Mouse (Mus musculus): Measurements from ENCODE around the gene Igf2bp3. TPM values are rescaled to one million over a fixed set of nuclear protein-coding genes. Genes with fewer than 3 reads are reported as not detected.

Igf2bp3 gene
- polyA plus RNA-seq, 1 experiment from 2014 or later = 39.2 TPM

DNA sequence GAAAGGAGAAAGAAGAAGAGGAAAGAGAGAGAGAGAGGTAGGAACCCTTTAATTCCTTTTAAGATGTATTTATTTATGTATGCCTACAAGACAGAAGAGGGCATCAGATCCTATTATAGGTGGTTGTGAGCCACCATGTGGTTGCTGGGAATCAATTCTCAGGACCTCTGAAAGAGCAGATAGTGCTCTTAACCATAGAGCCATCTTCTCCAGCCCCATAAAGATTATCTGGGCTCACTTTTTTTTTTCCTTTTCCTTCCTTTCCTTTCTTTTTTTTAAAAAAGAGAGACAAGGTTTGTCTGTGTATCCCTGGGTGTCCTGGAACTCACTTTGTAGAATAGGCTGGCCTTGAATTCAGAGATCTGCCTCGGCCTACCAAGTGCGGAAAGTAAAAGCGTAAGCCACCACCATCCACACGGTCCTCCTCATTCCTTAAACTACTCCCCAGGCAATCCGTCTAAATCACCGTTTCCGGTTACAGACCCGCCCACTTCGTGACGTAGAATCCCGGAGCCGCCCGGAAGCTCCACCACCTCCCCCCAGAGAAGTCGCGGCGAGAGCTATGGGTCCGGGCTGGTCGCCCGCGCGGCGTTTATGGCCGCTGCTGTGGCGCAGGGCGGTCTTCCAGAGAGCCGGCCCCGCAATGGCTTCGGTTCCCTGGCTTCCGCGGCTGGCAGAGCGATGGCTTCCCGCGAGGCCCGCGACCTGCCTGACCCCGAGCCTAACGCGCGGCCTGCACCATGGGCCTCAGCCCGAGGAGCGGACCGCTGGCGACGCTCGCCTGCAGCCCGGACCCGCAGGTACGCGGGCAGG lies 141.2 kb downstream of the Igf2bp3 start, which contains the start of gene Malsu1:
TSS of gene Malsu1 (plus strand) at position 492 of the 813 bp plus-strand sequence.
- H3K27me3 ChIP-seq (ENCODE audit: control insufficient read depth, insufficient read depth, low read length) = no peaks in the 10 kb centered on the region
- H3K9me3 ChIP-seq (ENCODE audit: control insufficient read depth, low read length) = no peaks in the 10 kb centered on the region
- peak within 1 kb of the TSS; percentile 94 for H3K9ac ChIP-seq (replicated peaks; ENCODE audit: low read length)
- peaks cover 15% of the 10 kb centered on the region for H3K4me1 ChIP-seq (ENCODE audit: control insufficient read depth, insufficient read depth, low read length)
- ATAC-seq (ENCODE audit: low FRiP score, low TSS enrichment) = peak; percentile 98
- DNase-seq = peak; percentile 97
- peak within 1 kb of the TSS; percentile 99 for H3K4me3 ChIP-seq (replicated peaks; ENCODE audit: low read depth, low read length)
- under 1% methylated on average over 49 of the region's 49 CpGs for WGBS
- H3K4me2 ChIP-seq (ENCODE audit: low read length) = peak within 1 kb of the TSS; percentile 82
- H3K36me3 ChIP-seq (ENCODE audit: control insufficient read depth, insufficient read depth, low read length) = no peaks in the 10 kb centered on the region
- peak within 1 kb of the TSS; percentile 83 for H3K27ac ChIP-seq (replicated peaks; ENCODE audit: low read depth, low read length)

DNA sequence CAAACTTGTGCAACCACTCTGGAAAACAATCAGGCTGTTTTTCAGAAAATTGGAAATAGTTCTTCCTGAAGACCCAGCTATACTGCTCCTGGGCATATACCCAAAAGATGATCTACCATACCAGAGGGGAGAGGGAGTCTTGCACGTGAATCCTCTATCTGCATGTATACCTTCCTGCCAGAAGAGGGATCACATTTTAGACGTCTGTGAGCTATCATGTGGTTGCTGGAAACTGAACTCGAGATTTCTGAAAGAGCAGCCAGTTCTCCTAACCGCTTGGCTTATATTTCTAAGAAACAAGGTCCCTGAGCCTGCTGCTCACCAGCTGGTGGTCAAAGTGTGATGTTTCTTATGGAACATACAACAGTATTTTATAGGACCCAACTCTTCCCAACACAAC lies 146.4 kb downstream of the Igf2bp3 start:
- H3K27ac ChIP-seq (replicated peaks; ENCODE audit: low read depth, low read length) = no peak overlapping the region
- 47% methylated on average over 4 of the region's 4 CpGs for WGBS
- no peak for ATAC-seq (ENCODE audit: low FRiP score, low TSS enrichment)
- no peaks in the 10 kb centered on the region for H3K36me3 ChIP-seq (ENCODE audit: control insufficient read depth, insufficient read depth, low read length)
- H3K4me2 ChIP-seq (ENCODE audit: low read length) = no peak overlapping the region
- no peaks in the 10 kb centered on the region for H3K27me3 ChIP-seq (ENCODE audit: control insufficient read depth, insufficient read depth, low read length)
- peaks cover 5% of the 10 kb centered on the region; the same call in 1 of the 2 replicates for H3K4me1 ChIP-seq (ENCODE audit: control insufficient read depth, insufficient read depth, low read length)
- no peak for DNase-seq
- H3K4me3 ChIP-seq (replicated peaks; ENCODE audit: low read depth, low read length) = no peak overlapping the region
- H3K9me3 ChIP-seq (ENCODE audit: control insufficient read depth, low read length) = no peaks in the 10 kb centered on the region
- H3K9ac ChIP-seq (replicated peaks; ENCODE audit: low read length) = no peak overlapping the region

DNA sequence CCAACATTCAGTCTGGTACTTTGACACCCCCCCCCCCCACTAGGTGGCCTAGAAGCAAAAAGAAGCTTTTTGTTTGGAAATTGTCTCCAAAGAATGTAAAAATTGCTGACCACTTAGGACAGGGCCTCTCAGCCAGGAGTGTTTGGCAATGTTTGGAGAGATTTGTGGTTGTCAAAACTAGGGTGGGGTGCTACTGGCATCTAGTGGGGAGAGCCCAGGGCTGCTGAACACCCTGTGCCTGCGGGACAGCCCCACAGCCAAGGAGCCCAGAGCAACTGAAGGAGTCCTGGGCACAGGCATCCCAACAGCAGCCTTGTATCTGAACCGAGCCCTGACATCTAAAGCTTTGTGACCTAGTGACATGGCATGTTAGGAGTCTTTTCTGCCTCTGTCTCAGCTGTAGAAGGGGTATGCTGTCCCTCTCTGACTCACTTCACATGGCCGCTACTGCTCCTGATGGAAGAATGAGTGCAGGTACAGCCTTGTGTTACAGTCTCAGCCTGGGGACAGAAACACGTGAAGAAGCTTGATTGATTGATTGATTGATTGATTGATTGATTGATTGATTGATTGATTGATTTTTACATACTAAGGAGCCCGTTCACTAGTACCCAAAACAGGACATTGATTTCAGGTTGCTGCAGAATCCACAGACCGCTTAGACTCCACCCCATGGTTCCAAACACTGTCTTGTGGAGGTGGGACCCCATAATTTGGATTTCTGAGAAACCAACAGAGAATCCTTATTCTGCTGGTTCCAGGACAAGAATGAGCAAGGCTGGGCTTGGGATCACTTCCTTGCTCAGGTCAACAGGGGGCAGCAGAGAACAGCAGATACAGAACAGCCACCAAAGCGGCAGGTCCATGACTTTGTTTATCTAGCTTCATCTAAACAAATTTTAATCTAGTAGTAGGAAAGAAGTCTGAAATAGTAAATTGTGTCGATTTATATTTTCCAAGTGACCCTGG lies 157.4 kb downstream of the Igf2bp3 start:
- Histone ChIP-seq H3K27ac (replicated peaks; ENCODE audit: low read depth, low read length) (no peak overlapping the region), H3K4me3 (replicated peaks; ENCODE audit: low read depth, low read length) (no peak overlapping the region), H3K9me3 (ENCODE audit: control insufficient read depth, low read length) (no peaks in the 10 kb centered on the region), H3K4me2 (ENCODE audit: low read length) (no peak overlapping the region), H3K36me3 (ENCODE audit: control insufficient read depth, insufficient read depth, low read length) (no peaks in the 10 kb centered on the region), H3K4me1 (ENCODE audit: control insufficient read depth, insufficient read depth, low read length) (peaks cover 15% of the 10 kb centered on the region), H3K27me3 (ENCODE audit: control insufficient read depth, insufficient read depth, low read length) (no peaks in the 10 kb centered on the region), H3K9ac (replicated peaks; ENCODE audit: low read length) (no peak overlapping the region)
- DNase-seq (peak; percentile 90), ATAC-seq (ENCODE audit: low FRiP score, low TSS enrichment) (no peak)
- 34% methylated on average over 8 of the region's 8 CpGs for whole genome bisulfite sequencing

DNA sequence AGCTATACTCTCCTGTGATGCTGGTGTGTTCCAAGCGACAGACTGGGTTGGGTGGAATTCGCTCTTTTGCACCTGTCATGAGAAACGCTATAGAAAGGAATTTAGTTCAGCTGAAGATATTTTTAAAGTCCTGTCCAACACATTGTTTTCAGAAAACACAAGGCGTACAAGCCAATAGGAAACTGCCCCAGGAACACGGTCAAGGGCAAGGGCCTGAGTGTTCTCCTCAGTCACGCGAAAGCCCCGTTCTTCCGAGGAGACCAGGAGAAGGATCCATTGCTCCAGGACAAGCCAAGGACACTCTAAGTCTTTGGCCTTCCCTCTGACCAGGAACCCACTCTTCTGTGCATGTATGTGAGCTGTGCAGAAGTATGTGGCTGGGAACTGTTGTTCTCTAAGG lies 158.7 kb downstream of the Igf2bp3 start:
- WGBS = 45% methylated on average over 9 of the region's 9 CpGs
- Histone ChIP-seq H3K36me3 (ENCODE audit: control insufficient read depth, insufficient read depth, low read length) (no peaks in the 10 kb centered on the region), H3K4me1 (ENCODE audit: control insufficient read depth, insufficient read depth, low read length) (peaks cover 15% of the 10 kb centered on the region), H3K27me3 (ENCODE audit: control insufficient read depth, insufficient read depth, low read length) (no peaks in the 10 kb centered on the region), H3K4me3 (replicated peaks; ENCODE audit: low read depth, low read length) (no peak overlapping the region), H3K9me3 (ENCODE audit: control insufficient read depth, low read length) (no peaks in the 10 kb centered on the region), H3K4me2 (ENCODE audit: low read length) (no peak overlapping the region), H3K9ac (replicated peaks; ENCODE audit: low read length) (no peak overlapping the region; the same call in 1 of the 2 replicates), H3K27ac (replicated peaks; ENCODE audit: low read depth, low read length) (no peak overlapping the region)
- DNase-seq (no peak), ATAC-seq (ENCODE audit: low FRiP score, low TSS enrichment) (no peak)

DNA sequence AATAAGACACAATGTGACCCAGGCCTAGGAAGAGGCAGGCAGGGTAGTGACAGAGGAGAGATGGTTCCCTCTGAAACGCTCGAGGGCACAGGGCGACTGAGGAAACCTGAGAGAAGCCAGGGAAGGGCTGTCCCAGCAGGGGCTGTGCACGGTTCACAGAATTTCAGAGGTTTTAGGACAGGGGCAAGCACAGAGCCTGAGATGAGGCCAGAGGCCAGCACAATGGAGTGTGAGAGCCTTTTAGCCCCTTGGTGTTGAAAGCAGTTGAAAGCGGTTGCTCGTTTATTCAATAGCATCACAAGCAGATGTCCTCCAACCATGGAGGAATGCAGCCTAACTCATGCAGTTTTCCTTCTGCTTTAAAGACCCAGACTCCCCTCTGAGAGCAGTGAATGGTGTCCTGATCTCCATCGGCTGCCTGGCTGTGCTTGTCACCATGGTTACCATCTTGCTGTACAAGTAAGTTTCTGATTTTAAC lies 159.5 kb downstream of the Igf2bp3 start:
- peak; percentile 76 for DNase-seq
- H3K4me3 ChIP-seq (replicated peaks; ENCODE audit: low read depth, low read length) = no peak overlapping the region
- peaks cover 15% of the 10 kb centered on the region for H3K4me1 ChIP-seq (ENCODE audit: control insufficient read depth, insufficient read depth, low read length)
- peak overlapping the region; percentile 64 for H3K27ac ChIP-seq (replicated peaks; ENCODE audit: low read depth, low read length)
- H3K36me3 ChIP-seq (ENCODE audit: control insufficient read depth, insufficient read depth, low read length) = no peaks in the 10 kb centered on the region
- WGBS = under 1% methylated on average over 7 of the region's 7 CpGs
- 0 out of 2 replicates have a peak overlapping the region, but pooled peaks have one; percentile 13 for H3K9ac ChIP-seq (replicated peaks; ENCODE audit: low read length)
- H3K4me2 ChIP-seq (ENCODE audit: low read length) = peak overlapping the region; percentile 22; the same call in 1 of the 2 replicates
- no peaks in the 10 kb centered on the region for H3K9me3 ChIP-seq (ENCODE audit: control insufficient read depth, low read length)
- peak; percentile 58; the same call in 1 of the 2 replicates for ATAC-seq (ENCODE audit: low FRiP score, low TSS enrichment)
- H3K27me3 ChIP-seq (ENCODE audit: control insufficient read depth, insufficient read depth, low read length) = no peaks in the 10 kb centered on the region

DNA sequence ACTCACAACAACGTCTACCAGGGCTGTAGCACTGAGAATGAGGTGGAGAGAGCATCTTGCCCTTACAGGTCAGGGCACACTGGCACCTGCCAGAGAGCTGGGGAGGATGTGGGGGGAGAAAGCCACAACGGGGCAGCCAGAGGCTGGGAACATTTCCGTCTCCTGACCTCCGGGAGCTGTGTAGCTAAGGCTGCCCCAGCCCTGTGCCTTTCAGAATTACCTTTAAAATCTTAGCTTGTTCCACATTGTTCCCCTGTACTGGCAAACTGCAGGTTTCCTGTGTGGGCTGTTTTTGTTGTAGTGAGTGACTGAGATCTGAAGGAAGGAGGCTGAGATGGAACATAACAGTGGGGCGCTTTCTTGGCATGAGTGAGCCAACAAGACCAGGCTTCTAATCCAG lies 162.6 kb downstream of the Igf2bp3 start:
- Histone ChIP-seq H3K27me3 (ENCODE audit: control insufficient read depth, insufficient read depth, low read length) (no peaks in the 10 kb centered on the region), H3K36me3 (ENCODE audit: control insufficient read depth, insufficient read depth, low read length) (no peaks in the 10 kb centered on the region), H3K4me1 (ENCODE audit: control insufficient read depth, insufficient read depth, low read length) (peaks cover 15% of the 10 kb centered on the region), H3K4me2 (ENCODE audit: low read length) (no peak overlapping the region), H3K9me3 (ENCODE audit: control insufficient read depth, low read length) (no peaks in the 10 kb centered on the region), H3K4me3 (replicated peaks; ENCODE audit: low read depth, low read length) (no peak overlapping the region), H3K27ac (replicated peaks; ENCODE audit: low read depth, low read length) (no peak overlapping the region), H3K9ac (replicated peaks; ENCODE audit: low read length) (no peak overlapping the region)
- DNase-seq (no peak), ATAC-seq (ENCODE audit: low FRiP score, low TSS enrichment) (no peak)
- WGBS = 71% methylated on average over 5 of the region's 5 CpGs

DNA sequence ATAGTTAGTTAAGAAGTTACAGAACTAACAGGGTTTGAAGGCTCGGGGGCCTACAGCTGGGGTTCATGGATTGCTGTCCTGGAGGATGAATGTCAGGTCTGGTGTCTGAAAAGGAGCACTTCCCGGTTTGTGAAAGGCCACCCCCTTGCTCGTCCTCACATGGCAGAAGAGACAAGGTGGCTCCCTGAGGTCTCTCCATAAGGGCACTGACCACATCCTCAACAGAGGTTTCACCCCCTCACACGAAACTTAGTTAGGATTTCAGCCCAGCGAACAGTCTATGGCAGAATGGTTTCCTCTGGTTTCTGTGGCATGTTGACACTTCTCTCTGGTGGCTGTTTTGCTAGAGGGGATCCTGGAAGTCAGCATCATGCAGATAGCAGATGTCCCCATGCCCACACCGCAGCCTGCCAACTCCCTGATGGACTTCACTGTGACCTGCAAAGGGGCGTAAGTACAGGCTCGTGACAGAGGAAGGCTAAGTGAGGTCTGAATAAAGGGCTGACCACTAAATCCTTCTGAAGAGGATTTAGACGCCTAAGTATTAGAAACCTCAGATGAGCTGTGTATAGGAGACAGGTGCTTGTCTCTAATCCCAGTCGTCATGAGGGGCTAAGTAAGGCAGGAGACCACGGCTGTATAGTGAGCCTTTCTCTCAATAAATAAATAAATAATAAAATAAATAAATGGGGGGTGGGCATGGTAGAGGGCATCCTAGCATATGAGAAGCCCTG lies 163.9 kb downstream of the Igf2bp3 start:
- no peak overlapping the region for H3K27ac ChIP-seq (replicated peaks; ENCODE audit: low read depth, low read length)
- no peak for ATAC-seq (ENCODE audit: low FRiP score, low TSS enrichment)
- no peak overlapping the region for H3K9ac ChIP-seq (replicated peaks; ENCODE audit: low read length)
- H3K9me3 ChIP-seq (ENCODE audit: control insufficient read depth, low read length) = no peaks in the 10 kb centered on the region
- H3K4me3 ChIP-seq (replicated peaks; ENCODE audit: low read depth, low read length) = no peak overlapping the region
- WGBS = 39% methylated on average over 11 of the region's 11 CpGs
- H3K4me2 ChIP-seq (ENCODE audit: low read length) = no peak overlapping the region
- no peaks in the 10 kb centered on the region for H3K36me3 ChIP-seq (ENCODE audit: control insufficient read depth, insufficient read depth, low read length)
- no peak for DNase-seq
- H3K4me1 ChIP-seq (ENCODE audit: control insufficient read depth, insufficient read depth, low read length) = peaks cover 12% of the 10 kb centered on the region
- no peaks in the 10 kb centered on the region for H3K27me3 ChIP-seq (ENCODE audit: control insufficient read depth, insufficient read depth, low read length)

DNA sequence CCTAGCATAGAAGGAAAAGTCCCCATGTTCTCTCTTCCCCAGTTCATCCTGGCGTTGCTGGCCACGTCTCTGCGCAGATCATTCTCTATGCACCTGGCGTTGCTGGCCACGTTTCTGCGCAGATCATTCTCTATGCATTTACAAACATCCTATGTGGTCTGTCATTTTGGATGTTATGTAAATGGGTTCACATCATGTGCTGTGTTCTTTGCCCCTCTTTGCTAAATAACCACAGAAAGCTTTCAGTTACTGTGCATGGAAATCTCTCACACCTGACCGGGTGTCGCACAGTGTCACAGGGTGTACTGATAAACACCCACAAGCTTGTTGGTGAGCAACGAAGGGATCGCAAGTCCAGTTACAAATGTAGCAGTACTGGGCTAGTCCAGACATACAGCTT lies 166.4 kb downstream of the Igf2bp3 start:
- H3K4me2 ChIP-seq (ENCODE audit: low read length) = no peak overlapping the region
- H3K9me3 ChIP-seq (ENCODE audit: control insufficient read depth, low read length) = no peaks in the 10 kb centered on the region
- no peak overlapping the region for H3K9ac ChIP-seq (replicated peaks; ENCODE audit: low read length)
- H3K4me1 ChIP-seq (ENCODE audit: control insufficient read depth, insufficient read depth, low read length) = no peaks in the 10 kb centered on the region
- H3K4me3 ChIP-seq (replicated peaks; ENCODE audit: low read depth, low read length) = no peak overlapping the region
- DNase-seq (no peak), ATAC-seq (ENCODE audit: low FRiP score, low TSS enrichment) (no peak)
- 89% methylated on average over 10 of the region's 10 CpGs for WGBS
- H3K36me3 ChIP-seq (ENCODE audit: control insufficient read depth, insufficient read depth, low read length) = no peaks in the 10 kb centered on the region
- no peaks in the 10 kb centered on the region for H3K27me3 ChIP-seq (ENCODE audit: control insufficient read depth, insufficient read depth, low read length)
- no peak overlapping the region for H3K27ac ChIP-seq (replicated peaks; ENCODE audit: low read depth, low read length)
